Comparison of ENCODE assay signal across 8 mouse cellular contexts in the genomic region with DNA sequence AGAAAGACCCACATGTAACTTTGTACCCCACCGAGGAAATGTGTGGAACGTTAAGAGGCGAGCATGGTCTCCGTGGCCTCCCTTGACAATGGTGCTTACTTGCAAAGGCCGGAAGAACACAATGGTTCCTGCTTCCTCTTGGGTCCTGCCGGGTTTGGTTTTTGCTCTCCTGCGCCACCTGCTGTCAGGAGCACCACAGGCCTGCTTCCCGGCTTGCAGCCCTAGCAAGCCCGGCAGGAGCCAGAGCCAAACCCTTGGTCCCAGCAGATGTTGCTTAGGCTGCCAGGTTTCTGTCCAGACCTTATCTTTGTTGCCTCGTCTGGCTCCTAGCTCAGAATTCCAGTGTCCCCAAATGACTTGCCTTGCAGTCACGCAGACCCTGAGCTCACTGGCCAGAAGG.
DNase-seq lines count a peak whose midpoint lies in the region; ATAC-seq and TF ChIP-seq lines count a peak whose summit lies in the region.

No protein-coding gene starts in this region.

- H3K4me1 ChIP-seq in hindbrain, embryonic 13.5 days (replicated peaks) = peaks cover 23% of the 10 kb centered on the region

- no peak overlapping the region for H3K9ac ChIP-seq in hindbrain, embryonic 13.5 days

- no peaks in the 10 kb centered on the region for H3K9me3 ChIP-seq in hindbrain, embryonic 13.5 days

- no peaks in the 10 kb centered on the region for H3K36me3 ChIP-seq in hindbrain, embryonic 13.5 days

- TF ChIP-seq CTCF in Patski (IDR thresholded peaks at IDR 0.05) = peak; percentile 92

- in situ Hi-C loops in Patski (cut with MboI; ENCODE audit: low pct_unique_long_range_greater_than_20kb) = loop anchor here (5.0 kb wide), 1 partner anchor 234 kb away; no protein-coding TSS in a partner anchor

- no peak overlapping the region for H3K4me2 ChIP-seq in hindbrain, embryonic 13.5 days

- H3K27me3 ChIP-seq in Patski = no peaks in the 10 kb centered on the region
- no peaks in the 10 kb centered on the region for H3K27me3 ChIP-seq in hindbrain, embryonic 13.5 days

- peak overlapping the region; percentile 78 for H3K27ac ChIP-seq in hindbrain, embryonic 13.5 days

- POLR2A ChIA-PET in Patski (lab: Charles Lee) = no interaction called here

- ATAC-seq in Patski = no peak
- ATAC-seq in hindbrain, embryonic 13.5 days (ENCODE audit: low FRiP score) = peak; percentile 58
- peak; percentile 99 for ATAC-seq in megakaryocyte, adult 5-6 weeks (ENCODE audit: poor library complexity, severe bottlenecking)

- no peak for DNase-seq in Patski (ENCODE audit: low read depth, low spot score)
- DNase-seq in cerebellum, postnatal 10 days = peak; percentile 93 to 94
- DNase-seq in frontal cortex, postnatal 25 days (ENCODE audit: low spot score in 2 of 2) = peak; percentile 87 to 88
- peak; percentile 86 for DNase-seq in layer of hippocampus, postnatal 36 days
- peak; percentile 88 to 91 for DNase-seq in right cerebral cortex, postnatal 10 days (ENCODE audit: low spot score in 2 of 2)
- peak; percentile 91 for DNase-seq in urinary bladder, postnatal 14 days (ENCODE audit: low spot score)

- 8% methylated on average over 11 of the region's 11 CpGs for WGBS in hindbrain, embryonic 13.5 days

- CTCF ChIA-PET in Patski (lab: Charles Lee) = interaction anchor here (0.6 to 4.3 kb wide), 9 partner anchors 12 to 492 kb away, joined by 3 to 15 read pairs (median 5); no protein-coding TSS in a partner anchor

- no peak overlapping the region for H3K4me3 ChIP-seq in hindbrain, embryonic 13.5 days
